Mouse (Mus musculus) thymus, adult 2 months (tissue): ENCODE results near the gene Braf.
"Not testable (repeated sequence)": the region's sequence is repeated elsewhere in the genome, so short reads cannot be mapped to it uniquely, and the experiment has no call there.

Experiments
- CTCF ChIP-seq: fragments of 200-500 bp; IDR thresholded peaks from 2 replicates; pipeline ENCODE4 v1.5.1; 2012; ENCODE audit warnings: mild to moderate bottlenecking, control low read depth, low read length, moderate library complexity, borderline replicate concordance; ENCODE audit not compliant: control insufficient read depth, poor library complexity, insufficient read depth; ENCODE audit errors: extremely low read depth
- POLR2A ChIP-seq: fragments of 200-500 bp; IDR thresholded peaks from 2 replicates; pipeline ENCODE4 v1.6.1; 2012; ENCODE audit warnings: mild to moderate bottlenecking, low read length, control low read depth, moderate library complexity; ENCODE audit not compliant: control insufficient read depth, poor library complexity, insufficient read depth; ENCODE audit errors: extremely low read depth

DNA sequence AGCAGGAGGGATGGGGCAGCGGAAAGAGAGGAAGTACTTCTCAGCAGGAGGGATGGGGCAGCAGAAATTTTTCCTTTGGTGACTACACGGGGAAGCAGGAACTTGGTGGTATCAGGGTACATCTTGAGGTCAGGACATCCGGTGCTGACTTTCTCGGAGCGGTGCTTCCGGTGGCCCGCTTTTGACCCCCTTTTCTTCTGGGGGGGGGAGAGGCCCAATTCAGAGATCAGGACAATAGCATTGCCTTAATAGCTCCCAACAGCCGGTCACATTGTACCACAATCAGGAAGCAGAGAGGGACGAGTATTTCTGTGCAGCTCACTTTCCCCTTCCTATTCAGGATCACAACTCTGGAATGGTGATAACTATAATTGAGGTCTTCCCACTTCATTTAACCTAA, 14.4 kb upstream of the Braf start:
- TF ChIP-seq CTCF, POLR2A: not testable (repeated sequence)
